Mouse (Mus musculus) cerebellum, adult 2 months (tissue): ENCODE measurements around the gene Commd1.

Experiments
- CTCF ChIP-seq: fragments of 200-500 bp; IDR thresholded peaks from 2 replicates; pipeline ENCODE4 v1.5.1; 2011; ENCODE audit warnings: low read depth, mild to moderate bottlenecking, control low read depth, low read length, moderate library complexity, borderline replicate concordance; ENCODE audit not compliant: insufficient read depth
- POLR2A ChIP-seq: fragments of 200-500 bp; IDR thresholded peaks from 2 replicates; pipeline ENCODE4 v1.6.1; 2011; ENCODE audit warnings: low read length, control low read depth, borderline replicate concordance; ENCODE audit not compliant: insufficient read depth

GRCm38 (mm10) chr11:22981041-22981440 lies 1.1 kb downstream of the Commd1 start:
- TF ChIP-seq CTCF (no peak), POLR2A (no peak)
